Mouse (Mus musculus) 3T3-L1 (cell line): ENCODE data around the gene Csn1s2b.
"Not testable (repeated sequence)": the region's sequence is repeated elsewhere in the genome, so short reads cannot be mapped to it uniquely, and the experiment has no call there.

Source experiments
- DNase-seq: peaks from one replicate; pipeline ENCODE4 v3.0.0-alpha.2; 2015; ENCODE audit warnings: low read depth, low spot score

The Csn1s2b gene

GRCm38 (mm10) chr5:87807782-87808181, at the start of gene Csn1s2b:
TSS of gene Csn1s2b (plus strand) at chr5:87808082.
- DNase-seq: no peak

DNA sequence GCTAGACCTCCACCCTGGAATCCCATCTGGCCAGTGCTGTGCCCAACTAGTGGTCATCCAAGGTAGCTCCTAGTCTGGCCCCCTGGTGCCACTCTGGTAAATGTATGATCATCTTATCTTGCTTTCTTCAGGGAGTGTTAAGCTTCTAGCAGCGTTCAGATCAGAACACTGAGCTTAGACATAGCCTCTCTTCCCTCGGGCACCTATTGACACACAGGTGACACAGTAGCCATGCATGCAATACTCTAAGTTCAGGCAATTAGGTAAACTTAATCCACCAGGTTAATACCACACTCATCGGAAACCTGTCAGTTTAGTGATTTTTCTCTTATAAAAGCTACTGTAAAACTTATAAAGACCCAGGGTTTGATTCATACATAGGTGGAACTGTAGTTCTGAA, 43.3 kb upstream of the Csn1s2b start:
- no peak for DNase-seq

GRCm38 (mm10) chr5:87772151-87772550, 35.7 kb upstream of the Csn1s2b start:
- DNase-seq: not testable (repeated sequence)

- no peak for DNase-seq
Observed at GRCm38 (mm10) chr5:87774267-87774666, 33.6 kb upstream of the Csn1s2b start, which contains the start of gene Csn1s2a. TSS of gene Csn1s2a (plus strand) at chr5:87774567.

- no peak for DNase-seq
Observed at GRCm38 (mm10) chr5:87782731-87783130, 25.2 kb upstream of the Csn1s2b start.

DNA sequence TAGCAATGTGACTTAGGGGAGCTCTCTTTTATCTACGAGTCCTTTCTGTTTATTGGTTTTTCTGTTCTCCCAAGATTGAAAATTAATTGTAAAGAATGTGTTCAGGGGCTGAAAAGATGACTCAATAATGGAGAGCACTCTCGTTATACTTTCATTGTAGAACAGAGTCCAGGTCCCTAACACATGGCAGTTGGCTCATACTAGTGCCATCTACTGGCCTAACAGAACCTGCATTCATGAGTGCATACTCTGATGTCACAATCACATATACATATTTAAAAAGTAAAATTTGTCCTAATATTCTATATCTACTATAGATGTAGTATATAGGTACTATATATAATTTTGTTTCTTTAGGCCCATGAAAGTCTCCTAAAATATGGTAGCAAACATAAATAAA, 1.4 kb downstream of the Csn1s2b start:
- no peak for DNase-seq

DNA sequence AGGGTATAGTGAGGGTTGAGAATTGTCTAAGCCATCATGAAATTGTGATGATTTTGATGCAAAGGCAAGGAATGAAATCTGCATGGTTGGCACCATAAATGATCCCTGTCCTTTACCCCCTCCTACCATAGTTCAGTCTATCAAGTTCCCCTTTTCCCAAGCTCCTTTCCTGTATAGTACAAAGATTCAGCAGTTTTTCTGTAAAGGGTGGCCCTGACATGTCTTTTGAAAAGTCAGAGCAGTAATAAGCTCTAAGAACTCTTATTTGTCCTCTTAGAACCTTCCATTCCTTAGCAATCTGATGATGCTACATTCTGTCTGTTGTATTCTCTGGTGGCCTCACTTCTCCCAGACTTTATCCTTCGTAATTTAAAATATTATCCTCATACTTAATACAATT, 17.5 kb downstream of the Csn1s2b start, which contains the start of gene Prr27:
Gene Prr27, plus strand, starts transcription at position 301 of the 400 bp plus-strand sequence.
- DNase-seq: no peak

GRCm38 (mm10) chr5:87855136-87855716, 47.3 kb downstream of the Csn1s2b start:
- no peak for DNase-seq

GRCm38 (mm10) chr5:87870084-87870483, 62.2 kb downstream of the Csn1s2b start:
- DNase-seq: no peak

GRCm38 (mm10) chr5:87871423-87871822, 63.5 kb downstream of the Csn1s2b start:
- DNase-seq: peak; percentile 5
